Mouse (Mus musculus): ENCODE measurements around the gene Sim2. TPM values are rescaled to one million over a fixed set of nuclear protein-coding genes. Genes with fewer than 3 reads are reported as not detected.

Sim2 gene
- total RNA-seq (2015): not detected in 2 replicates
- not detected in 2 replicates for total RNA-seq (2017)

DNA sequence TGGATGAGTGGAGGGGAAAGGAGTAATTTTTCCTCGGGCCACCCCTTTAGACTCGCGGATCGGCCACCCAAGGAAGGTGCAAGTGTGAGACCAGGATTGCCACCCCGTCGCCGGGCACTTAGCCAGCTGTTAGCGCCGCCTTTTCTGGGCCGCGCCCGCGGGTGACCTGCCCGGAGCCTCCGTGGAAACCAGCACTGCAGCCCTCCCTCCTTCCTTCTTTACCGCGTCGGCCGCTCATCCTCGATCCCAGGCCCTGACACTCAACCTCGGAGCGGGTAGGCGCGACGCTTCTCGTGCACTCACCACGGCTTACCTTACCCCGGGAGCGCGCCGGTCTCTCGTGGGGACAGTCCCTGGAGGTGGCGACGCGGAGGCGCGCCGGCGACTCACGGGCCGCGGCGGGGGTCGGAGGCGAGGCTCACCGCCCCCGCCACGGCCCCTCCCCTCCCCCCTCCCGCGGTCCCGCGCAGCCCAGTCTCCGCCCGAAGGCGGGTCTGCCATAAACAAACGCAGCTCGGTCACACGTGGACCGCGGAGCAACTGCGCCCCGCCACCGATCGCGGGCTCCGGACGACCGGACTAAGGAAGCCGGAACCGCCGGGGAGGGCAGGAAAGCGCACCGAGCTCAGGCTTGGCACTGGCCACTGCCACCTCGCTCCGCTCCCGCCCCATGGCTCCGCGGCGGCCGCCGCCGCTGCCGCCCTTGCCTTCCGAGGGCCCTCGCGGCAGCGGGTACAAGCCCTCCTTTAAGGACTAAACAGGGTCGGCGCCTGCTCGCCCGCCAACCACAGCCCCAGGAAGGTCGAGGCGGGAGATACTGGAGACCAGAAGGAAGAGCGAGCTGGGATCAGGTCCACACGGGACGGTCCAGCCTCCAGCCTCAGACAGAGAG lies at the start of gene Sim2:
TSS of gene Sim2 (plus strand) at position 221 of the 892 bp plus-strand sequence.
- 0 out of 2 replicates have a peak, but pooled peaks have one; percentile 20 for ATAC-seq (ENCODE audit: poor library complexity, severe bottlenecking)

DNA sequence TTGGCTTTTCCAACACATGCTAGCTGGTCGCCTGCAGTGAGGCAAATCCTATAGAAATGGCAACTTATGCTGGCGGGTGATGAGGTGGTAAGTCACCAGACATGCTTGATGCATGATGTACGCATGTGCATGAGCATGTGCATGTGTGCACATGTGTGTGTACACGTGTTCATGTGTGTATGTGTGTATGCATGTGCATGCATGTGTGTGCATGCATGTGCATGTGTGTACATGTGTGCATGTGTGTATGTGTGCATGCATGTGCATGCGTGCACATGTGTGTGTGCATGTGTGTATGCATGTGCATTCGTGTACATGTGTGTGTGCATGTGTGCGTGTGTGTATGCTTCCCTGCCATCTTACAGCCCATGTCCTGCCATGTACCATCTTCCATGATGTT lies 47.5 kb upstream of the Sim2 start:
- ATAC-seq (ENCODE audit: poor library complexity, severe bottlenecking): no peak

DNA sequence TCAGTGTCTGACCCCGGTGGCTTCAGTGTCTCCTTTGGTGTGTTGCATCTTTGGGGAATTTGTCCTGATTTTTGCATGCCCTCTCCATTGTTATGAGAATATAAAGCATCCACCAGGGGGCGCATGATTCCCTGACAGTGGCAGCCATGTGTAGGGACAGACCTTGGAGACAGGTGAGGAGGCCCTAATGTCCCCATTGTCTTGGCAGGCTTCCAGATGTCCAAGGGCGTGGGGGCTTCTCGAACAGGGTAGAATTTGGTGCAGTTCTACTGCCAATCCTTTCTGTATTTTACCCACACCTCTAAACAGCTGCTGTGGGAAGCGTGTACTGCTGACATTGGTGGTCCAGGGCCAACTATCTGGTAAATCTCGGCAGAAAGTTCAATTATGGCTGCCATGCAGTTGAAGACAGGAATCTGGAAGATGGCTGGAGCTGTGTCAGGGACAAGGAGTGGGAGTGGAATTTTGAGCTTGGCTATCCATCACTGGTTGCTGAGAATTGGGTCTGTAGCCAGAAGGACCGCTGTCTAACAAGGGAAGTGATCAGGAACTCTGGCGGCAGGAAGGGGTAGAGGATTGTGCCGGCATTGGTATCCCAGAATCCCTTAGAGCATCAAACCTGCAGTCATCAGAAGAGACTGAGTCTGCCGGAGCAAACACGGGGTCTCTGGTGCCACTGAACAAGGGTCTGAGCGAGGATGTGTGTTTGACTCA lies 46.3 kb upstream of the Sim2 start:
- ATAC-seq (ENCODE audit: poor library complexity, severe bottlenecking): peak; percentile 70; the same call in 1 of the 2 replicates

DNA sequence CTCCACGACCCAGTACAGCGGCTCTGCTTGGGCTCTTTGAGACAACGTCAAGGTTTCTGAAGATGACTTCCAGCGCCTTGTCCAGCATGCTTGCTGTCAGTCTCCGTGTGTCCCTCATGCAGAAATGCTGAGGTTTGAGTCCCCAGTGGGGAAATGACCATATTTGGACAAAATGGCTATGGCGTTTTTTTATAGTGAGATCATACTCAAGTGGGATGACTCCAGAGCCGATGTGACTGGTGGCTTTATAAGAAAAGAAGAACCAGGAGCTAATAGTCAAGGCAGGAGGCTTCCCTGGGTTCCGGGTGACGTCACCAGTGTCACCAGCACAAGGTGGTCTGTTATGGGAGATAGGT lies 45.8 kb upstream of the Sim2 start:
- no peak for ATAC-seq (ENCODE audit: poor library complexity, severe bottlenecking)

DNA sequence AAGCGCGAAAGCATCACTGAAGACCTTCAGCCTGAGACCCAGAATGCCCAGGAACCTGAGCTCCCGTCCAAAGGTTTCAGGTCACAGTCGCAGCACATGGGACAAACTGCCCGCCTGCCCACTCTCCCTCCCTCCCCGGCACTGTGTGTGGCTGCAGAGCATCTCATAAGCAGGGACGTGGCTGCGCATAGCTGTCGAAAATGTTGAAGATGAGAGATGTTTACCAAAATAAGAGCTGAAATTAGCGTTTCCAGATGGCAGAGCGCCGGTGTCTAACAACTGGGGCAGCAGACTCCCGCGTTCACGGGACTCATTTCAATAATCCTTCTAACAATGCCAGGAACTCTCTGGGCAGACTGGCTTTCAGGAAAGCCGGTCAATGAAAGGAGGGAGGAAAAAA lies 44.2 kb upstream of the Sim2 start:
- no peak for ATAC-seq (ENCODE audit: poor library complexity, severe bottlenecking)

DNA sequence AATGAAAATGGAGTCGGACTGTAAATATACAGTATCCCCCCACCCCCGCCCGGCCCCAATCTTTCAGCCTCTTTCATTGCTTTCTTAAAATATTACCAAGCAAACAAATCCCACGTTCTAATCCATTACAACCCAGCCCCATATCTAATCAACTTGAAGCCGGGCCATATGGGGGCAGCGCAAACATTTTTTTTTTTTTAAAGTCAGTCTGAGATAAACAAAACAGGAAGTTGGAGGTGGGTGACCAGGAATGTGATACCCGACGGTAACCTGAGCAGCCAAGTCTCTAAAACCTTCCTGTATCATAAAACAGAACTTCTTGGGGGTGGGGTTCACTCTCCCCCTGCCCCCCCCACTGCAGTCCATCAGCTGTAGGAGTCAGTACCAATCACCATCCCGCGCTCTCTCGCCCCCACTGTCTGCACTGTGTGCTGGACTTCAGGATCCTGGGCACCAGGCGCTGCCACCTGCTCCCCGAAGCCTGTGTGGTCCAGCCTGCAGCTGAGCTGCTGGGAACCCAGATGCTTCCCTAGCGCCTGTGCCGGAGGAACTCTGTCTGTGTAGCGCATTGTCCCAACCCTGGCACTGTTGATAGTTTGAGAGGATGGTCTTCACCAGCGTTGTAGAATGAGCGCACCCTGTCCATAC lies 43.5 kb upstream of the Sim2 start:
- ATAC-seq (ENCODE audit: poor library complexity, severe bottlenecking): no peak

DNA sequence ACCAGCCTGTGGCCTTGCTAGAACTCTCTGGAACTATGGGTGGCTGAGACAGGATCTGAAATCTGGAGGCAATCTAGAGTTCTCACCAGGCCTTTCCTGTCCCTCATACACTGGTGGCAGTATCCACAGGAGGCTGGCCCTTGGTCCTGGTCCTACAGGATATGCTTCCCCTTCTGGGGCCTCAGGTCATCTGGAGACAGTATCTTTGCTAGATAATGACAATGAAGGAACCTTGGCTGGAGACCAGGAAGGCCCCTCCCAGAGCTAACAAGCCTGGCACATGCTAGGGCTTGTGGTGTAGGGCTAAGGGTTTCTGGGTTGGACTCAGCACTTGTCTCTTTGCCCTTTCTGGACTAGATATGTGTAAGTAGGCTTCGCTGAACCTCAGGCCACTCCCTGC lies 40.9 kb upstream of the Sim2 start:
- ATAC-seq (ENCODE audit: poor library complexity, severe bottlenecking): no peak

DNA sequence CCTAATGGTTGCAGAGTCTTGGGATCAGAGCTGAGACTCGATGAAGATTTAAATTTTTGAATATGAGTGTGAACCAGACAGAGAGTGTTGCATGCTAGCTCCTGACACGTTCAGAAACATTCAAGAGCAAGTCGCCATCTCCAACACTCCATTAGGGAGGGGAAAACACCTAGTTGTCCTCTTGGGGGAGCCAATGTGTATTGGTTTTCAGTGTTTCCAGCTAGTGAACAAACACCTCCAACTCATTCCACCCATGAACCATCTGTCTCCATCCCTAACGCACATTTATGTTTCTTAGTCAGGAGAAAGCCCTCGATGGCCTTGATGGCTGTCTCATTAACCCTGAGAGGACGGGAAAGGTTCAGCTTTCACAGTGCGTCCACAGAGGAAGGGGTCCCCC lies 39.7 kb upstream of the Sim2 start:
- ATAC-seq (ENCODE audit: poor library complexity, severe bottlenecking): no peak

DNA sequence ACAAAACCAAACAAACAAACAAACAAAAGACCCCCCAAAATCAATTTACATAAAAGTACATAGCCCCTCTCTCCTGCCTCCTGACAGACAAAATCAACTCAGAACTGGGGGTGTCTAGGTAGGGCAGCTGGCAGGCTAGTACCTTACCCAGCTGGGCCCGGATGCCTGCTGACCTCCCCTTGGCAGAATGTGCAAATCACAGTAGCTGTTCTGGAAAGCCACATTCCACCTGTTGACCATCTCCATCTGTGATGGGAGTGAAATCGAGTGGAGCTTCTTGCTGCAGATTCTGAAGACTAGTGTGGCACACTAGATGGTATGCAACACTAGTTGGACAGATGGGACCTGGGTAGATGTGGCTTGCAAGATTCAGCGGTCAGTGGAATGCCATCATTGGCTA lies 34.4 kb upstream of the Sim2 start:
- no peak for ATAC-seq (ENCODE audit: poor library complexity, severe bottlenecking)

DNA sequence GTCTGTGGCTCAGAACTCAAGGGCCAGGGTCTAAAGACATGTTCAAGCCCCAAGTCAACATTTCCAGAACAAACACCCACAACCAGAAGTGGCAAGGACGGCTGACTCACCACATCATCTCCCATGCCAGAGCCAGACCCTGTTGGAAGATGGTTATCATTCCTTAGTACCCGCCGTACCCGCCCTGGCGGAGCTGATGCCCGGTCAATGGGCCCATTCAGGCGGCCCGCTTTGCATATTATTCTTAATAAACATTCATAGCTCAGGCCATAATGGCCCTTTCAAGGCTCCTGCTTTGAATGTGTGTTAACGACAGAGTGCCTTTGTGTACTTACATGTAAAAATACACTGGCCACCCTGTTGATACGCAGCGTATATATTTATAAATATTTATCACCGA lies 29.6 kb upstream of the Sim2 start:
- ATAC-seq (ENCODE audit: poor library complexity, severe bottlenecking): no peak

DNA sequence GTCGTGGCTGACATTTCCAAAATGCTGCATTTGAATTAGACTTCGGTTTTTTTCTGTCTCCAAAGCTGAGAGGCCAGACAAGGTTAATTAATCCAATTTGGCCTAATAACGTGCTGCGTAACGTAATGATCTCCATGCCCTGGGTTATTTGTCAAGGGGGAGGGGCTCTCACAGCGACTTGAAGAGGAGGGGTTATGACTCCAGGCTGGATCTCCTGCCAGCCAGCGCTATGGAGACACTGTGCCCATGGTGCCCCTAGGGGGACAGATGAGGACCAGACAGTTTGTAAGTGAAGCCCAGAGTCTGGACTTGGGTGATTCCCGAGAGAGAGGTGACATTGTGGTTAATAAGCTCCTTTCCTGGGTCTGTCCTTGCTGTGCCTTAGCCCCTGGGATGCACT lies 29.2 kb upstream of the Sim2 start:
- no peak for ATAC-seq (ENCODE audit: poor library complexity, severe bottlenecking)

DNA sequence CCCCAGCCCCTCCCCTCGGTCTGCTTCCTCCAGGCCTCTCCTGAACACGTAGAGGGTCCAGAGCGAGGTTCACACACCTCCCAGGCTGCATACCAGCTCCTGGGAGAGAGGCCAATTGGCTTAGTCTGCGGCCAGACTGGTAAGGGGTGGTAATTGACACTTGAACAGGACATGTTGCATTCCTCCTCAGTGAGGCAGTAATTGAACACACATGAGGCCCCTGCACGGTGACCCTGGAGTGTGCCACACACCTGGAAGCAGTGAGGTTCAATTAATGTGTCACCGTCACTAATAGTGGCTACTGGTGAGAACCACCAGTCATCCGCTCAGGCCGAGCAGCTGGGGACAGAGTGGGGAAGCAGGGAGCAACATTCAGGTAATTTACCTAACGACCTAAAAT lies 24.9 kb upstream of the Sim2 start:
- no peak for ATAC-seq (ENCODE audit: poor library complexity, severe bottlenecking)

DNA sequence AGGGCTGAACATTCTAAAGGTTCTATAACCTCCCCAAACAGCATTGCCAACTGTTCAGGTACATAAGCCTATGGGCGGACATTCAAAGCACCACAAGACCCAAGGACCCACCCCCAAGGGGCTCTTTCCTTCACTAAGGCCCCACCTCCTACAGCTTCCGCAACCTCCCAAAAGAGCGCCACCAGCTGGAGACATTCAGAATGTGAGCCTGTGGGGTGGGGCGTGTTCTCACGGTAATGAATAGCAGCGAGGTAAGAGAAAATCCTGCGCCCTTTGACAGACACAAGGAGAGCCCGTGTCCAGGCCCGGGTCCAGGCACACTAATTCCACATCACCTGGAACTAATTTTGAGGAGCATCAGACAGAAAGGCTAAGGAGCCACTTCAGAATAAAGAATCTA lies 20.5 kb upstream of the Sim2 start:
- no peak for ATAC-seq (ENCODE audit: poor library complexity, severe bottlenecking)

DNA sequence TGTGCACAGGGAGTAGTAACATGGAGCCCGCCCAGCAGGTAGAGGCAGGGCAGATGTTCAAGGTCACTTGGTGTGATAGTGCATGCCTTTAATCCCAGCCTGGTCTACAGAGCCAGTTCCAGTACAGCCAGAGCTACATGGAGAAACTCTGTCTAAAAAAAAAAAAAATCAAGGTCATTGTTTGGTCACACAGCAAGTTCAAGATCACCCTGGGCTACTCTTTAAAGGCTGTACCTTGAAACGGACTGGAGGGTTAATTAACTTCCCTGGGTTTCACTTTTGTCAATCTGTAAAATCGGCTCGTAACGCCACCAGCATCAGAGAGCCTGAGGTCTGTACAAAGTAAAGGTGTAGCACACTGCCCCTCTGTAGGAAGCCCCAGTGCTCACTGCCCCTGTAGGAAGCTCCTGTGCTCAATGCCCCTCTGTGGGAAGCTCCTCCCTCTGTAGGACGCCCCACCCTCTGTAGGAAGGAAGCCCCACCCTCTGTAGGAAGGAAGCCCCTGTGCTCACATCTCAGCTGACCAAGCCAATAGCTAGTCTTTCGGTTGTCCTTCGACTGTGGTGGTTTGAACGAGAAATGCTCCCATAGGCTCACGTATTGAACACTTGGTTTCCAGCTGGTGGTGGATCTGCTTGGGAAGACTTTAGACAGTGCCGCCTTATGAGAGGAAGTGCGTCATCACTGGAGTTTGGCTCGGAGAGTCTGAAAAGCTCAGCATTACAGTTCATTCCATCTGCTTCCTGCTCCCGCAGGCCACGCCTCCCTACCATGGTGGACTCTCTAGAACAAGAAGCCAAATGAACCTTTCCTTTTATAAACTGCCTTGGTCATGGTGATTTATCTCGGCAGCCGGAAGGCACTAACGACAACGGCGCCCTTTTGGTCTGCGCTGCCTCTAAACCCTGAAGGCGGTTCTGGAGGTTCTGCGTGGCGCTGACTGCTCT lies 18.7 kb upstream of the Sim2 start:
- peak; percentile 76 for ATAC-seq (ENCODE audit: poor library complexity, severe bottlenecking)

DNA sequence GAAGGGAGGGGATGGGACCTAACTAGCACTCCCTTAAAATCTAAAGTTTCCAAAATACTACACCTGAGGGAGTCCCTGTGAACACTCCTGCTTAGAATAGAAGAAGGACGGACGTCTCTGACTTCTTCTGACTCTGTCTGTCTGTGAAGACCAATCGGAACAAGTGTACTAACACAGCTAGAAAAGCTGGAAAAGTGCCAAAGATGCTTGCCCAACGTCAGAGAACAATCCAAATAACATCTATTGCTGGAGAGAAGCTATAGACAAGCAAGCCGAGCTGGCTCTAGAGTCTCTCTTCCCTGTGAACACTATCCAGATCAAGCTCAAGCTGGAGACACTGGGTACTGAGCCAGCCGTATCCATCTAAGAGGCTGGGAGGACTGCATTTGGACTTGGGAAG lies 18.0 kb upstream of the Sim2 start:
- no peak for ATAC-seq (ENCODE audit: poor library complexity, severe bottlenecking)

DNA sequence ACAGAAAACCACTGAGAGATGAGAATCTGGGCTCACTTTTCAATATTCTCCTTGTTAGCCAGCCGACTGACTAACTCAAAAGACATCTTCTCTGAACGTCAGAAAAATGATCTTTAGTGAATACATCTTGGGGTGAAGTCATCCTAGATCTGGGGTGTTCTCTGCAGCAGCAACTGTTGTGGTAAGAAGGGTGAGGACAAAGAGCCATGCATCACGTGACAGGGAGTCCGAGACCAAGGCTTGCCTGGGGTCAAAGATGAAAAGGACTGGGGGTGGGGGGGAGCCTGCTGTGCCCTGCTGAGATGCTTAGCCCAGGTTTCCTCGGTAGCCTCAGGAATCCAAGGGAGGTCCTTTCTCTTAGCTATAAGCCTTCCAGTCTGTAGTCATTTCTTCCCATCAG lies 17.5 kb upstream of the Sim2 start:
- ATAC-seq (ENCODE audit: poor library complexity, severe bottlenecking): no peak

DNA sequence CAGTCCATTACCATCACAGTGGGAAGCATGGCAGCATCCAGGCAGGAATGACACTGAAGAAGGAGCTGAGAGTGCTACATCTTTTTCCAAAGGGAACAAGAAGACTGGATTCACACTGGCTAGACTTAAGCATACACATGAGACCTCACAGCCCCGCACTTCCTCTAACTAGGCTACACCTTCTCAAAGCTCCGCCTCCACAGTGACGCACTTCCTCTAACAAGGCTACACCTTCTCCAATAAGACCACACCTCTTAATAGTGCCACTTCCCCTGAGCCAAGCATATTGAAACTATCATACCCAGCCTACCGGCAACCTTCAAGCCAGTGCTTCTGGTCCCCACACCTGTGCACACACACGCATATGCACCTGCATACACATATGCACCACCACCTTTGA lies 15.7 kb upstream of the Sim2 start:
- ATAC-seq (ENCODE audit: poor library complexity, severe bottlenecking): peak; percentile 54

DNA sequence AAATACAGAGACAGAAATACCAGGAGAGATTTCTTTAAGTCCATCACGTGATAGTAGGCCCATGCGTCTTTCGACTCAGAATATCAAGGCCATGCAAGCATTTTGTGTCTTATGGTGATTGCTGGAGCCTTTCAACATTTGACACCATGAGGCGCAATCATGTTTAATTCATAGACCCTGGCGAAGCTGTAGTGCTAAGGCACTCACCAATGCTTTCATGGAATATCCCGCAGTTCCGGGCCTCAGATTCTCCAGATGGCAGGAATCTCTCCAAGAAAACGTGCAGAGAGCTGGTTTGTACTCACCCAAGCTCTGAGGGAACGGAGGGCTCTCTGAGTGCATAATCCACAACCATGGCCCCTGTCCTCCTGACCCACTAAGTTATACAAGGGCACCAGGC lies 13.8 kb upstream of the Sim2 start:
- no peak for ATAC-seq (ENCODE audit: poor library complexity, severe bottlenecking)

DNA sequence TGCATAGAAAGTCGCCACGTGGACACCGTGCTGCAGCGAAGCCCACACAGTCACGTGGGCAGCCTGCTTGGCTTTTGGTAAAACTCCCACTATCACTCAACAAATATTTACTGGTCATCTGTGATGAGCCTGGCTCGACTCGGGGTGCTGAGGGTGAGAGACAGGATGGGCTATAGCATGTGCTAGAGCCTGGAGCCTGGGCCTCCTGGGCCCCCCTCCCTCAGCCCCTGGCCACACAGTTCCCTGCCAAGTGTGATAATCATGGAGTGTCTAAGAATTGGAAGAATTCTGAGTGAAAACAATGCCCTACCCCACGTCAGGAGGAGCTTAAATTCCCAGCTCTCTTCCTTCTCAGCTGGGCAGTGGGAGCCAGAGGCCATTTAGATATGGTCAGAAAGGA lies 13.3 kb upstream of the Sim2 start:
- no peak for ATAC-seq (ENCODE audit: poor library complexity, severe bottlenecking)

DNA sequence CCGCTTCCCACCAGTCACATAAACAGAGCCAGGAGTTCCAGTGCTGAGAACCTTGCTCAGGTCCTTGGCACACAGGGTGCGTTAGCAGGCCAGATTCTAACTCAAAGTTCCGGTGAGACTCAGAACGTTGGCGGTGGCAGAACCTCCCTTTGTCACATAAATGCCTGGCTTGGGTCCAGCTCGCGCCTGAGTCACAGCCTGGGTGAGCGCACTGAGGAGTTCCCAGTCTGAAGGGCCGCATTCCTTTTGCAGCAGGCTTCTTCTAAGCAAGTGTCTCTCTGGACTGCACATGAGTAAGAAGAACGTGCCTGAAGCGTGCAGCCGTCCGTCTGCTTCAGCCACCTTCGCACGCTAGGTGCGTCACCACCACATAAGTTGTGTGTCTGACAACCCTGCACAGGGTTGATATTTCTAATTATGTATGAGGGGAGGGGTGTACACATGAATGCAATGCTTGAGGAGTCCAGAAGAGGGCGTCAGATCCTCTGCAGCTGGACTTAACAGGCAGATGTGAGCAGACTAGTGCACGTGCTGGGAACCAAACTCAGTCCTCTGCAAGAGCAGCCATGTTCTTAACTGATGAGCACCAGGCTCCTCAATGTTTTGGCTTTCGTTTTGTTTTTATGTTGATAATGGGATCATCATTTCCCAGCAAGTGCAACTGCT lies 9.2 kb upstream of the Sim2 start:
- no peak for ATAC-seq (ENCODE audit: poor library complexity, severe bottlenecking)
